Mouse (Mus musculus) liver, embryonic 14.5 days (tissue): Measurements from ENCODE around the gene Nnmt. TPM values are rescaled to one million over a fixed set of nuclear protein-coding genes. Genes with fewer than 3 reads are reported as not detected.

Experiments used
- ATAC-seq: fragments of 200-750 bp; cut with Nextera tagmentation; 2 replicates; pipeline ENCODE4 v1.8.0; 2017; ENCODE audit warnings: moderate number of reproducible peaks, mild to moderate bottlenecking, moderate library complexity; ENCODE audit not compliant: insufficient read depth
- DNase-seq, 3 experiments: peaks; one replicate each; pipeline ENCODE4 v3.0.0-alpha.2; 2012 to 2013; ENCODE audit warnings: low read depth in 3 of 3, low spot score in 3 of 3
- H3K27ac ChIP-seq: fragments of 300-500 bp; sonication (generic); 2 replicates; pipeline ENCODE4 v1.5.1; 2014; ENCODE audit warnings: moderate library complexity, mild to moderate bottlenecking, control low read depth, inconsistent platforms
- H3K27me3 ChIP-seq: fragments of 300-500 bp; sonication (generic); 2 replicates; pipeline ENCODE4 v1.6.1; 2014; ENCODE audit warnings: mild to moderate bottlenecking, low read length, moderate library complexity; ENCODE audit not compliant: control insufficient read depth, insufficient read depth
- H3K36me3 ChIP-seq: fragments of 300-500 bp; sonication (generic); replicated peaks from 2 replicates; pipeline ENCODE4 v1.6.1; 2014; ENCODE audit warnings: low read depth; ENCODE audit not compliant: control insufficient read depth, insufficient read depth
- H3K4me1 ChIP-seq, 2 experiments: fragments of 200-500 bp in 1 of 2; fragments of 300-500 bp in 1 of 2; sonication (generic) in 1 of 2; replicated peaks; 2 replicates each; pipeline ENCODE4 v1.6.1; 2012 to 2014; ENCODE audit warnings: antibody characterized with exemption in 1 of 2, inconsistent platforms in 1 of 2, low read length in 1 of 2; ENCODE audit not compliant: control insufficient read depth in 2 of 2, insufficient read depth in 2 of 2
- H3K4me2 ChIP-seq: fragments of 300-500 bp; sonication (generic); 2 replicates; pipeline ENCODE4 v1.6.1; 2014; ENCODE audit warnings: low read depth, mild to moderate bottlenecking, control low read depth, moderate library complexity
- H3K4me3 ChIP-seq, 2 experiments: fragments of 200-500 bp in 1 of 2; fragments of 300-500 bp in 1 of 2; sonication (generic) in 1 of 2; 2 replicates each; pipeline ENCODE4 v1.5.1; 2012 to 2014; ENCODE audit warnings: low read depth in 2 of 2, low read length in 2 of 2, mild to moderate bottlenecking in 2 of 2, control low read depth in 1 of 2, inconsistent platforms in 1 of 2, moderate library complexity in 1 of 2; ENCODE audit not compliant: insufficient read depth in 1 of 2
- H3K9ac ChIP-seq: fragments of 300-500 bp; sonication (generic); replicated peaks from 2 replicates; pipeline ENCODE4 v1.6.1; 2014; ENCODE audit warnings: mild to moderate bottlenecking, control low read depth, moderate library complexity
- H3K9me3 ChIP-seq: fragments of 300-500 bp; sonication (generic); 2 replicates; pipeline ENCODE4 v1.6.1; 2016; ENCODE audit warnings: low read length, mixed read lengths; ENCODE audit not compliant: control insufficient read depth
- CTCF ChIP-seq: IDR thresholded peaks from 2 replicates; pipeline ENCODE4 v1.5.1; 2016; ENCODE audit warnings: antibody characterized with exemption, low read depth, control low read depth
- EP300 ChIP-seq: IDR thresholded peaks from 2 replicates; pipeline ENCODE4 v1.6.1; 2016; ENCODE audit warnings: antibody characterized with exemption, low read depth
- WGBS: fragments of 180-500 bp; shearing (Covaris S2); extraction: QIAGEN DNeasy Blood & Tissue Kit; methylation state at CpG from one replicate; pipeline ENCODE4 v1.1.7; 2014; ENCODE audit not compliant: insufficient replicate concordance; 5-methylcytosine and 5-hydroxymethylcytosine counted together
- polyA plus RNA-seq, 2 experiments: library from polyadenylated mRNA; depleted of rRNA in 1 of 2; stranded (reverse) in 1 of 2; unstranded in 1 of 2; fragments of >200 nt; fragmentation: Nextera tagmentation in 1 of 2; extraction: Ambion mirVana in 1 of 2; gene quantifications; 2 replicates each; pipeline versions ENCODE4 v1.2.1 to v1.2.3; 2012 to 2014

Nnmt gene
- 0.04 TPM in 1 of 2 replicates, not detected in the other for polyA plus RNA-seq (2012; rRNA removed)
- polyA plus RNA-seq (2014; fragmentation: Nextera tagmentation; extraction: Ambion mirVana), result 0.14 and 0.19 TPM in 2 replicates

DNA sequence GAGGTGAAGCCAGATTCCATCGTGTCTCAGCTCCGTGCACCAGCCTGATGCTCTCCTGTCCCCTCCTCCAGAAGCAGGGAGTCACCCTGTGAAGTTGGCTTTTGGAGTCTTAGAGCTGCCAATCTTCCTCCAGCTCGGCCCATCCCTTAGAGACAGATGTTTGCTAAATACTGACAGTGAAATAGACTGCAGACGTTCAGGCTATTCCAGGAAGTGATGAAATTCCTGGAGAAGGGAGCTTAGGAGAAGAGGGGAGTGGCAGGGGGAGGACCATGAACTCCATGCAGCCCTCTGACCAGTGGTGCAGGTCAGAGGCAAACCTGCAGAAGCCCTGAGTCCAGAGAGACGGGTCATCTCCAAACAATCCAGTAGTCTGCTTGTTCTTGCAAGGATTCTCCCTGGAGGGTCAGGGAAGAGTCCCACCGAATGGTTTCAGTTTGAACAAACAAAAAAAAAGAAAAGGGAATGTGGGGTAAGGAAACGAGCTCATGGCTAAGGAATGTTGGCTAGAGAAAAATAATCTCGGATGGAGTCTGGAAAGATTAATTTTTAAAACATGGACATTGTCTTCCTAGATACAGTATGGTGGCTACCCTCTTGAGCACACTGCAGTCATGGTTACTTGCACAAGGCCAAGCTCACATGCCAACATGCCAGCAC lies at the start of gene Nnmt:
Nnmt (minus strand) TSS at position 215 of the 660 bp plus-strand sequence.
- 30% methylated on average over 8 of the region's 8 CpGs for WGBS
- Histone ChIP-seq H3K9me3 (no peaks in the 10 kb centered on the region), H3K9ac (no peak within 1 kb of the TSS), H3K4me3 (no peak within 1 kb of the TSS), H3K27me3 (no peaks in the 10 kb centered on the region), H3K36me3 (no peaks in the 10 kb centered on the region), H3K4me1 (no peaks in the 10 kb centered on the region), H3K27ac (no peak within 1 kb of the TSS), H3K4me2 (no peak within 1 kb of the TSS)
- no peak for ATAC-seq
- DNase-seq, result no peak
- TF ChIP-seq EP300 (no peak), CTCF (no peak)

GRCm38 (mm10) chr9:48654730-48655129 lies 49.8 kb upstream of the Nnmt start:
- Histone ChIP-seq H3K27me3 (no peaks in the 10 kb centered on the region), H3K27ac (peak overlapping the region; percentile 20; the same call in 1 of the 2 replicates), H3K9ac (no peak overlapping the region), H3K36me3 (no peaks in the 10 kb centered on the region), H3K4me3 (no peak overlapping the region), H3K9me3 (no peaks in the 10 kb centered on the region), H3K4me1 (peaks cover 15 to 22% of the 10 kb centered on the region in 2 experiments), H3K4me2 (peak overlapping the region; percentile 41)
- no peak for DNase-seq
- no peak for ATAC-seq
- 12% methylated on average over 8 of the region's 8 CpGs for WGBS
- no peak for TF ChIP-seq EP300

GRCm38 (mm10) chr9:48653399-48654070 lies 48.6 kb upstream of the Nnmt start:
- H3K36me3 ChIP-seq, result no peaks in the 10 kb centered on the region
- H3K9me3 ChIP-seq, result no peaks in the 10 kb centered on the region
- H3K27me3 ChIP-seq, result no peaks in the 10 kb centered on the region
- 57% methylated on average over 7 of the region's 7 CpGs for WGBS
- TF ChIP-seq CTCF (no peak), EP300 (no peak)
- H3K9ac ChIP-seq, result no peak overlapping the region
- H3K4me1 ChIP-seq, result peaks cover 24 to 27% of the 10 kb centered on the region in 2 experiments
- DNase-seq (no peak), ATAC-seq (no peak)
- H3K4me3 ChIP-seq, result no peak overlapping the region
- H3K4me2 ChIP-seq, result no peak overlapping the region
- H3K27ac ChIP-seq, result no peak overlapping the region

DNA sequence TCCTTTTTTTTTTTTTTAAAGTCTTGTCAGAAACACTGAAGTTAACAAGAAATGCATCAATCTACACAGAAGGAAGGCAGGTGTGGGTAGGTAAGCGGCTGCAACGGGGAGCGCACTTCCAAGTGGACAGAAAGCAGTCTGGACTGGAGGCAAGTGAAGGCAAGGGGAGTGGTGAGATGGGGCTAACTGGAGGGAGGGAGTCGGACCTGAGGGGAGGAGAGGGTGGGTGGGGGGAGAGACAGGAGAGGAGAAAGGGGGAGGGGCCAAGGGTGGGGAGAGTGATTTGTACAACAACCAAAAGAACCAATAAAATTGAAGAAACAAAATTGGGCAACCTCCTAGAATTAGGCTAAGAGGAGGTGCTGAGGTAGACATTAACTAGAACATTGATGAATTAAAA lies 47.1 kb upstream of the Nnmt start:
- peaks cover 24 to 27% of the 10 kb centered on the region in 2 experiments for H3K4me1 ChIP-seq
- H3K4me2 ChIP-seq, result no peak overlapping the region
- H3K27ac ChIP-seq, result no peak overlapping the region
- TF ChIP-seq EP300 (no peak), CTCF (no peak)
- H3K4me3 ChIP-seq, result no peak overlapping the region
- H3K36me3 ChIP-seq, result no peaks in the 10 kb centered on the region
- WGBS, result 71% methylated on average over 4 of the region's 4 CpGs
- DNase-seq (no peak), ATAC-seq (no peak)
- H3K9ac ChIP-seq, result no peak overlapping the region
- H3K27me3 ChIP-seq, result no peaks in the 10 kb centered on the region
- H3K9me3 ChIP-seq, result no peaks in the 10 kb centered on the region

DNA sequence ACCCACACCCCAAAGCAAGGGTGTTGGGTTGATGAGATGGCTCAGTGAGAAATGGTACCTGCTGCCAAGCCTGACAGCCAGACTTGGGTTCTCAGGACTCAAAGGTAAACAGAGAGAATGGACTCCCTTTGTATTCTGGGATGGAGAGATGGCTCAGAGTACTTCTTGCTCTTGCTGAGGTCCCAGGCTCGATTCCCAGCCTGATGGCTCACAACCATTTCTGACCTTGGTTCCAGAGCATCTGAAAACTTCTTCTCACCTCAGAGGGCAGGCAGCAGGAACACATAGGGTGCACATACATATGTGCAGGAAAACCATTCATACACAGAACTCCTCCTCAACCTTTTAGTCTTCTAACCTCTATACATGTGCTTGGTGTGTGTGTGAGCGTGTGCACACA lies 45.9 kb upstream of the Nnmt start:
- TF ChIP-seq EP300, result no peak
- no peak for TF ChIP-seq CTCF
- no peak for DNase-seq
- WGBS, result 72% methylated on average over 2 of the region's 2 CpGs
- H3K4me3 ChIP-seq, result no peak overlapping the region
- no peak overlapping the region for H3K27ac ChIP-seq
- H3K36me3 ChIP-seq, result no peaks in the 10 kb centered on the region
- H3K27me3 ChIP-seq, result no peaks in the 10 kb centered on the region
- no peaks in the 10 kb centered on the region for H3K9me3 ChIP-seq
- H3K4me2 ChIP-seq, result no peak overlapping the region
- no peak for ATAC-seq
- H3K9ac ChIP-seq, result no peak overlapping the region
- H3K4me1 ChIP-seq, result peaks cover 21 to 25% of the 10 kb centered on the region in 2 experiments
